Mouse (Mus musculus): ENCODE measurements around the gene Agtpbp1. TPM values are rescaled to one million over a fixed set of nuclear protein-coding genes. Genes with fewer than 3 reads are reported as not detected.

The Agtpbp1 gene
- polyA plus RNA-seq, 1 experiment, result 82.5 TPM

DNA sequence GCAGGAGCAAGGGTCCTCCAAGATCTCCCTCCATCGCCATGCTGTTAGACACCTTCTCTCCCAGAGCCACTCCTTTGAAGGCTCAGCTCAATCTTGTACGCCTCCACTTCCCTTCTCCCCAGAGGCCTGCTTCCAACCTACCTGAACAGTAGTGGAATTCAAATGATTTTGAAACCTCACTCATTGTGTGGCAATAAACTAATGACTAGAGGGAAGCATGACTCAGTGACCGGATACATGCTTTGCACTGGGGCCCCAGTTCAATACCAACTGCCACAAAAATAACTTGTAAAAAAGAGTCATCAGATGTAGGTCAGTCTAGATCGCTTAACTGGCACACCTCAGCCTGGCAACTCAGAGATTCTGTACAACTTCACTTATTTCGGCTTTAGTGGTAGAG lies 26.3 kb downstream of the Agtpbp1 start:
- H3K27me3 ChIP-seq (ENCODE audit: control insufficient read depth, insufficient read depth, low read length), result no peaks in the 10 kb centered on the region

DNA sequence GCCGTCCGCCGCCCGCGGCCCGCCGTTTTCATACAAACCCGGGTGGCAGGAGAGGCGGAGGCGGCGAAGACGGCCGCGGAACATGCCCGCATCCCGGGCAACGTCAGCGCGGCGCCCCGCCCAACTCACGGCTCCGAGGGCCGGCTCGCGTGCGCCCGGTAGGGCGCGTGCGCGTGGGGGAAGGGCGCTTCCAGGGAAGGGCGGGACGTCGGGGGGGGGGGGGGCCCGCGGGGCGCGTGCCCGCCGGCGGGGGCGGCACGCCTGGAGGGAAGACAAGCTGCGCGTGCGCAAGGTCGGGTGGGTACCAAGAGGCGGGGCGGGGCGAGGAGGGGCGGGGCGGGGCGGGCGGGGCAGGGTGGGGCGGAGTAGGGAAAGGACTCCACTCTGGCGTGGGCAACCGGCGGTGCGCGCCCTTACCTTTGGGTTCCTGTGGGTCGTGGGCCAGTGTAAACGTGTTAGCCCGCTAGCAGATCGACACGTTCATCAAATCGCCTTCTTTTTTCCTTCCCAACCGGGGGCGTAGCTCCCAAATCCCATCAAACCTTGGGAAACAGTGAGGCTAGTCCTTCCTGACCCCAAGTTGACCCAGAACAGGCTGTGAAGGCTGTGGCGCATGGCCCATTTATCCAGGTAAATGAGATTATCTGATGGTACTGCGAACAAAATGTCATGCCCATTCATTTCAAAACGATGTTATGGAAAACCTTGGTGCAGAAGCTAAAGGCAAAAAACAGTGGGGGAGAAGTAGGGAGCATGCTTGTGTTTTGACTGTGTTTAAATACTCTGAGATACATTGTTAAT lies 27.6 kb downstream of the Agtpbp1 start:
- Histone ChIP-seq H3K27ac (ENCODE audit: control insufficient read depth, insufficient read depth, low read depth, low read length) (peak overlapping the region; percentile 87), H3K4me1 (ENCODE audit: control insufficient read depth, insufficient read depth, low read length) (peaks cover 11% of the 10 kb centered on the region; the same call in 1 of the 2 replicates), H3K36me3 (ENCODE audit: control insufficient read depth, insufficient read depth, low read length) (no peaks in the 10 kb centered on the region; the same call in 1 of the 2 replicates), H3K4me3 (ENCODE audit: control insufficient read depth, low read depth, low read length) (peak overlapping the region; percentile 98), H3K27me3 (ENCODE audit: control insufficient read depth, insufficient read depth, low read length) (no peaks in the 10 kb centered on the region)
- TF ChIP-seq CTCF (IDR thresholded peaks at IDR 0.05; ENCODE audit: control insufficient read depth, insufficient read depth, insufficient replicate concordance, low read depth, low read length) (no peak), POLR2A (IDR thresholded peaks at IDR 0.05; ENCODE audit: control insufficient read depth, low read depth, low read length) (peak; percentile 57)

More for the DNA sequence above, 26.3 kb downstream of the Agtpbp1 start:
- TF ChIP-seq CTCF (IDR thresholded peaks at IDR 0.05; ENCODE audit: control insufficient read depth, insufficient read depth, insufficient replicate concordance, low read depth, low read length) (no peak), POLR2A (IDR thresholded peaks at IDR 0.05; ENCODE audit: control insufficient read depth, low read depth, low read length) (no peak)
- H3K36me3 ChIP-seq (ENCODE audit: control insufficient read depth, insufficient read depth, low read length), result no peaks in the 10 kb centered on the region
- no peak overlapping the region for H3K27ac ChIP-seq (ENCODE audit: control insufficient read depth, insufficient read depth, low read depth, low read length)
- H3K4me3 ChIP-seq (ENCODE audit: control insufficient read depth, low read depth, low read length), result peak overlapping the region; percentile 68
- peaks cover 11% of the 10 kb centered on the region; the same call in 1 of the 2 replicates for H3K4me1 ChIP-seq (ENCODE audit: control insufficient read depth, insufficient read depth, low read length)

DNA sequence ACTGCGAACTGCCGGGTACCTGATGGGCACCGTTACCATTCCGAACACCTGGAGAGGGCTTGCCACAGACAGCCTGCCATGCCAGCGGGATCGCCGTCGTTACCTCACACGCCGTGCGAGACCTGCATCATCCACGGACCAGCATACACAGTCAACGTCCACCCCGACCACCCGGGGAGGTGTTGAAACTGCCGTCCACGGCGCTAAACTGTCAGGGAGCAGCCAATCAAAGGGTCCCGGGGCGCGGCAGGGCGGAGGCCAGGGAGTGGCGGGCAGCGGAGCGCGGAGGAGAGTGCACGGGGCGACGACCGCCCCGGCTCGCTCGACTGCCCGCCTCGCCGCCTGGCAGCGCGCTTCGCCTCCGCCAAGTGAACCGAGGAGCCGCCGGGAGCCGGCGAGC lies 28.4 kb downstream of the Agtpbp1 start:
- Histone ChIP-seq H3K4me3 (ENCODE audit: control insufficient read depth, low read depth, low read length) (peak overlapping the region; percentile 90), H3K4me1 (ENCODE audit: control insufficient read depth, insufficient read depth, low read length) (peaks cover 11% of the 10 kb centered on the region; the same call in 1 of the 2 replicates), H3K27ac (ENCODE audit: control insufficient read depth, insufficient read depth, low read depth, low read length) (peak overlapping the region; percentile 79), H3K36me3 (ENCODE audit: control insufficient read depth, insufficient read depth, low read length) (no peaks in the 10 kb centered on the region; the same call in 1 of the 2 replicates), H3K27me3 (ENCODE audit: control insufficient read depth, insufficient read depth, low read length) (no peaks in the 10 kb centered on the region)
- TF ChIP-seq CTCF (IDR thresholded peaks at IDR 0.05; ENCODE audit: control insufficient read depth, insufficient read depth, insufficient replicate concordance, low read depth, low read length), result no peak
- no peak for TF ChIP-seq POLR2A (IDR thresholded peaks at IDR 0.05; ENCODE audit: control insufficient read depth, low read depth, low read length)

DNA sequence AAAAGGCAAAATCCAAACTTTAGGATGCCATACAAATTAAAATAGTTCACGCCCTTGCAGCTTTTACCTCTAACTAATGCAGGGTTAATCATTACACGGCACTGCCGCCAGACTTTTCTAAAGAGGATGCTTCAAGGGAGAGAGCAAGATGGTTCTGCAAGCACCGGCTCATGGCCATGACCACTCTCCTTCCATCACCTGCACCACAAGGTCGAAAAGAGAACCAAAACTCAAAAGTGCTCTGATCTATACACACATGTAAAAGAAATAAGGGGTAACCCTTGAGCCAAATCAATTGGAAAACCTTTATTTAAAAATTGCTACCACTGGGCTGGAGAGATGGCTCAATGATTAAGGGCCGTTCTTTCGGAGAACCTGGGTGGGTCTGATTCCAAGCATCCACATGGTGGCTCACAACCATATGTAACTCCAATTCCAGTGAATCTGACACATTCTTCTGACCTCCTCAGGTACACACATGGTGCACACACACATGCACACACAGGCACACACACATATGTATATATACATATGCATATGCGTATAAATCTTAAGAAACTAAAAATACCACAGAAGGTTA lies 29.3 kb downstream of the Agtpbp1 start:
- TF ChIP-seq POLR2A (IDR thresholded peaks at IDR 0.05; ENCODE audit: control insufficient read depth, low read depth, low read length), result no peak
- no peak for TF ChIP-seq CTCF (IDR thresholded peaks at IDR 0.05; ENCODE audit: control insufficient read depth, insufficient read depth, insufficient replicate concordance, low read depth, low read length)
- H3K4me3 ChIP-seq (ENCODE audit: control insufficient read depth, low read depth, low read length), result peak overlapping the region; percentile 50
- H3K27me3 ChIP-seq (ENCODE audit: control insufficient read depth, insufficient read depth, low read length), result no peaks in the 10 kb centered on the region
- H3K36me3 ChIP-seq (ENCODE audit: control insufficient read depth, insufficient read depth, low read length), result no peaks in the 10 kb centered on the region; the same call in 1 of the 2 replicates
- no peak overlapping the region for H3K27ac ChIP-seq (ENCODE audit: control insufficient read depth, insufficient read depth, low read depth, low read length)
- peaks cover 11% of the 10 kb centered on the region; the same call in 1 of the 2 replicates for H3K4me1 ChIP-seq (ENCODE audit: control insufficient read depth, insufficient read depth, low read length)

DNA sequence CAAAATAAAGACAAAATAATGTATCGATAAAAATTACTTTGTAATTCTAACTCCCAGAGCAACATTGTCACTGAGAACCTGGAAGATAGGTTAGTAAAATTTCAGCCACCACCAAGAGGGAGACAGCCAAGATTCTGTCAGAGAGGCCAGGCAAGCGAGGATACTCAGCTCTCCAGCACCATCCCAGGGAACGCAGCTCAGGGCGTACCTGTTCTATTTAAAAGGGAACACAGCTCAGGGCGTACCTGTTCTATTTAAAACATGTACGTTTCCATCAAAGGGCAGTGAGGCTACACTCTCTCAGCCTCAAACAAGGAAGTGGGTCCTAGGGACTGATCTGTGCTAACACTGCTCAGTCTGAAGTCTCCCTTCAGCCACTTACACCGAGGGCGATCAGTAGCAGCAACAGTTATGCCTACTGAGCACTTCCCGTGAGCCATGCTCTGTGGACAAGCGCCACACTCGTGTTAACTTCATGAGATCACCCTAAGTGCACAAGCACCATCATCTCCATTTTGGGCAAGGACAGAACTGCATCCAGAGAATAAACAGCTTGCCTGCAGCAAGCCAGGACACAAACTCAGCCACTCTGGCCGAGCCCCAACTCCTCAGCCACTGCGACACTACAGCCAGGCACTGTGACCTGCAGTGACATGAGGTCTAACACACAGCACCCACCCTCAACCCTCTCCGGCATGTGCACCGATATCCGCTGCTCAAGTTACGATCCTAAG lies 30.1 kb downstream of the Agtpbp1 start:
- Histone ChIP-seq H3K4me3 (ENCODE audit: control insufficient read depth, low read depth, low read length) (peak overlapping the region; percentile 50), H3K4me1 (ENCODE audit: control insufficient read depth, insufficient read depth, low read length) (peaks cover 11% of the 10 kb centered on the region; the same call in 1 of the 2 replicates), H3K27ac (ENCODE audit: control insufficient read depth, insufficient read depth, low read depth, low read length) (no peak overlapping the region), H3K36me3 (ENCODE audit: control insufficient read depth, insufficient read depth, low read length) (no peaks in the 10 kb centered on the region; the same call in 1 of the 2 replicates), H3K27me3 (ENCODE audit: control insufficient read depth, insufficient read depth, low read length) (no peaks in the 10 kb centered on the region)
- no peak for TF ChIP-seq POLR2A (IDR thresholded peaks at IDR 0.05; ENCODE audit: control insufficient read depth, low read depth, low read length)
- no peak for TF ChIP-seq CTCF (IDR thresholded peaks at IDR 0.05; ENCODE audit: control insufficient read depth, insufficient read depth, insufficient replicate concordance, low read depth, low read length)

DNA sequence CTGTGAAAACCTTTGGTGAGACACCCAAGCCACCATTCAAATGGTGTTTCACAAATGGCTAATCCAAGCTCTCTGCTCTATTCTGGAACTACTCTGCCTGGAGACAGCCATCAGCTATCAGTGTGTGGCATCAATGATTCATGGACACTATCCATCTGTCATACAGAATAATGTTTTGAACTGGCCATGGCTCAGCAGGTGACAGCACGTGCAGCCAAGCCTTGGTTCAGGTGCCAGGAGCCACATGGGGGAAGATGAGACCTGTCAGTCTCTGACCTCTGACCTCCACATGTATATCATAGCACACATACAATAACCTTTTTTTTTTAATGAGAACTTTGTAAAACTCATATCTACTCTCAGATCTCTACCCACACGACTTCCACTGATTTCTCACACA lies 32.3 kb downstream of the Agtpbp1 start:
- peaks cover 11% of the 10 kb centered on the region for H3K4me1 ChIP-seq (ENCODE audit: control insufficient read depth, insufficient read depth, low read length)
- no peaks in the 10 kb centered on the region; the same call in 1 of the 2 replicates for H3K36me3 ChIP-seq (ENCODE audit: control insufficient read depth, insufficient read depth, low read length)
- no peak overlapping the region for H3K27ac ChIP-seq (ENCODE audit: control insufficient read depth, insufficient read depth, low read depth, low read length)
- H3K27me3 ChIP-seq (ENCODE audit: control insufficient read depth, insufficient read depth, low read length), result no peaks in the 10 kb centered on the region
- H3K4me3 ChIP-seq (ENCODE audit: control insufficient read depth, low read depth, low read length), result no peak overlapping the region
- TF ChIP-seq POLR2A (IDR thresholded peaks at IDR 0.05; ENCODE audit: control insufficient read depth, low read depth, low read length) (no peak), CTCF (IDR thresholded peaks at IDR 0.05; ENCODE audit: control insufficient read depth, insufficient read depth, insufficient replicate concordance, low read depth, low read length) (no peak)

DNA sequence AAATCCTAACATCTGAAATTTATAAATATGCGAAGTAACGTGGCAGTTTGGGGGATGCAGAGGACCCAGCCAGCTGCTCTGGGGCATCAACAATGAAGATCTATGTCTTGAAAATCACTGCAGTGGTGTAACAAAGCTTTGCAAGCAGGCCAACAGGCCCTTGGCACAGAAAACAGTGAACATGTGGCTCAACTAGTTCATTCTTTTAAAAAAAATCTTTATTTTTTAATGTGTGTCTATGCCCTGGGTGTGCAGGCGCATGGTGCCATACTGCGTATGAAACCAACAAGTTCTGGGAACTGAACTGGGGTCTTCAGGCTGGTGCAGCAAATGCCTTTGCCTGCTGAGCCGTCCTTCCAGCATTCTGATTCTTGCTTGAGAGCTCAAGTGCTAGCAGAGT lies 32.7 kb downstream of the Agtpbp1 start:
- Histone ChIP-seq H3K4me3 (ENCODE audit: control insufficient read depth, low read depth, low read length) (no peak overlapping the region), H3K27ac (ENCODE audit: control insufficient read depth, insufficient read depth, low read depth, low read length) (no peak overlapping the region), H3K36me3 (ENCODE audit: control insufficient read depth, insufficient read depth, low read length) (no peaks in the 10 kb centered on the region; the same call in 1 of the 2 replicates), H3K27me3 (ENCODE audit: control insufficient read depth, insufficient read depth, low read length) (no peaks in the 10 kb centered on the region), H3K4me1 (ENCODE audit: control insufficient read depth, insufficient read depth, low read length) (peaks cover 8% of the 10 kb centered on the region)
- no peak for TF ChIP-seq POLR2A (IDR thresholded peaks at IDR 0.05; ENCODE audit: control insufficient read depth, low read depth, low read length)
- TF ChIP-seq CTCF (IDR thresholded peaks at IDR 0.05; ENCODE audit: control insufficient read depth, insufficient read depth, insufficient replicate concordance, low read depth, low read length), result no peak
